Mouse (Mus musculus): ENCODE data around the gene Gm17364. TPM values are rescaled to one million over a fixed set of nuclear protein-coding genes. Genes with fewer than 3 reads are reported as not detected.

Gene Gm17364
- not detected for total RNA-seq (2023)

GRCm38 (mm10) chr13:41273927-41274650 lies at the start of gene Gm17364:
Gm17364 (minus strand) TSS chr13:41273977.

GRCm38 (mm10) chr13:41249538-41250317 lies 24.0 kb downstream of the Gm17364 start, which contains the start of gene Smim13:
Smim13 (plus strand) TSS chr13:41249844.

Other genes starting within 250 kb of the Gm17364 start
- not detected for gene Mak, start 194.3 kb downstream of the Gm17364 start, total RNA-seq (2023)
- not detected for gene Gcm2, start 162.9 kb downstream of the Gm17364 start, total RNA-seq (2023)
- gene Sycp2l, start 159.7 kb downstream of the Gm17364 start, total RNA-seq (2023): not detected
- gene Elovl2, start 53.6 kb downstream of the Gm17364 start, total RNA-seq (2023): not detected
- 1 to 10 TPM; 7.6 TPM for gene Smim13, start 24.1 kb downstream of the Gm17364 start, total RNA-seq (2023)
- 100 to 1,000 TPM; 232 to 253 TPM for gene Nedd9, start 213.4 kb upstream of the Gm17364 start, total RNA-seq (2023)